In the genomic region with DNA sequence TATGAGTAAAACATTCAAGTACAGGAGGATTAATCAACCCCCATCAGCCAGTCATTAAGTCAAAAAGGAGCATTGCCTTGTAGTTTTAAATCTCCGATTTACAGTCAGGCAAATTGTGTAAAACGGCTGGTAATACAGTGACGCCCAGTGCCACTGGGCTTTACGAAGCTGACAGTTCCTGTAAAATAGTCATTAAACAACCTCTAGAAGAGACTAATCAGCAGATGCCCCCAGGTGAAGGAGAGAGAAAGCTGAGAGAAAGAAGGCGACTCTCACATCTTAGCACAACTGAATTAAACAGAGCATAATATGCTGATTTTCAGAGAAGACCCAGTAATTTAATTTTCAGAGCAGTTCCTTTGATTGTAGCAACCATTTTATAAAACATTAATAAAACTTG, we compare ENCODE assay signal across 21 mouse cellular contexts.
DNase-seq lines count a peak whose midpoint lies in the region; ATAC-seq lines count a peak whose summit lies in the region.
"Had no signal": no experiment of that assay in that cellular context is flagged by ENCODE, and none has a peak within 500 bp of the region (broad histone marks: within the 10 kb centered on the region; RNA-seq: fewer than 3 reads in every experiment).

No protein-coding gene starts in this region.

- no peak overlapping the region for H3K4me2 ChIP-seq in midbrain, embryonic 14.5 days (ENCODE audit: low read length)
- no peak overlapping the region for H3K4me2 ChIP-seq in midbrain, embryonic 16.5 days (ENCODE audit: low read length)
- H3K4me2 ChIP-seq: embryonic facial prominence, embryonic 12.5 days; forebrain, embryonic 13.5 days; forebrain, embryonic 15.5 days had no signal

- peak; percentile 68 for DNase-seq in midbrain, embryonic 14.5 days
- peak; percentile 14 for DNase-seq in retina, postnatal 1 day
- DNase-seq in retina, embryonic 14.5 days (ENCODE audit: low spot score), result no peak
- DNase-seq in forelimb bud, embryonic 11.5 days (ENCODE audit: low read depth, low spot score), result peak; percentile 23
- no peak for DNase-seq in adrenal gland, adult 18-20 months (ENCODE audit: low spot score in 2 of 2)
- DNase-seq: adrenal gland, adult 2 months; adrenal gland, postnatal 10 days; adrenal gland, postnatal 25 days; cerebellum, adult 11-12 months; cerebellum, adult 2 months; cerebellum, adult 9-10 months; cerebellum, postnatal 10 days; cerebellum, postnatal 25 days; forebrain, postnatal 0 days had no signal

- no peaks in the 10 kb centered on the region for H3K36me3 ChIP-seq in midbrain, embryonic 14.5 days (ENCODE audit: control insufficient read depth, insufficient read depth, low read length)
- no peaks in the 10 kb centered on the region for H3K36me3 ChIP-seq in midbrain, embryonic 16.5 days (ENCODE audit: control insufficient read depth, insufficient read depth, low read length)
- H3K36me3 ChIP-seq: embryonic facial prominence, embryonic 10.5 days; embryonic facial prominence, embryonic 12.5 days; forebrain, embryonic 15.5 days had no signal

- no peaks in the 10 kb centered on the region for H3K9me3 ChIP-seq in midbrain, embryonic 14.5 days (ENCODE audit: control insufficient read depth, low read length)
- no peaks in the 10 kb centered on the region for H3K9me3 ChIP-seq in midbrain, embryonic 16.5 days (replicated peaks; ENCODE audit: control insufficient read depth, low read length, poor library complexity, severe bottlenecking)
- H3K9me3 ChIP-seq: embryonic facial prominence, embryonic 10.5 days; embryonic facial prominence, embryonic 12.5 days; forebrain, embryonic 13.5 days; forebrain, embryonic 15.5 days had no signal

- no peaks in the 10 kb centered on the region for H3K4me1 ChIP-seq in midbrain, embryonic 14.5 days (ENCODE audit: control insufficient read depth, insufficient read depth, low read length)
- H3K4me1 ChIP-seq in midbrain, embryonic 16.5 days (ENCODE audit: control insufficient read depth, insufficient read depth, low read length), result peaks cover 2% of the 10 kb centered on the region; the same call in 1 of the 2 replicates
- H3K4me1 ChIP-seq: embryonic facial prominence, embryonic 10.5 days; embryonic facial prominence, embryonic 12.5 days had no signal

- H3K4me3 ChIP-seq in midbrain, embryonic 14.5 days (replicated peaks; ENCODE audit: low read depth, low read length), result no peak overlapping the region
- no peak overlapping the region for H3K4me3 ChIP-seq in midbrain, embryonic 16.5 days (ENCODE audit: low read depth, low read length)
- H3K4me3 ChIP-seq: embryonic facial prominence, embryonic 10.5 days; embryonic facial prominence, embryonic 12.5 days; forebrain, embryonic 13.5 days; forebrain, embryonic 15.5 days had no signal

- 55% methylated on average over 5 of the region's 5 CpGs for WGBS in midbrain, embryonic 14.5 days
- 47% methylated on average over 5 of the region's 5 CpGs for WGBS in midbrain, embryonic 16.5 days

- ATAC-seq in midbrain, embryonic 14.5 days (ENCODE audit: low FRiP score, low TSS enrichment), result 0 out of 2 replicates have a peak, but pooled peaks have one; percentile 55
- no peak for ATAC-seq in midbrain, embryonic 16.5 days
- ATAC-seq: activated CD4-positive, CD25-positive, alpha-beta regulatory T cell, adult 4 months; forebrain, embryonic 13.5 days; forebrain, embryonic 15.5 days; forebrain, postnatal 0 days; Patski had no signal

- H3K9ac ChIP-seq in midbrain, embryonic 14.5 days (replicated peaks; ENCODE audit: low read length), result no peak overlapping the region
- H3K9ac ChIP-seq in midbrain, embryonic 16.5 days (ENCODE audit: low read depth, low read length), result no peak overlapping the region
- H3K9ac ChIP-seq: embryonic facial prominence, embryonic 12.5 days; forebrain, embryonic 13.5 days; forebrain, embryonic 15.5 days; forebrain, postnatal 0 days had no signal

- no peak overlapping the region for H3K27ac ChIP-seq in midbrain, embryonic 14.5 days (replicated peaks; ENCODE audit: low read depth, low read length)
- H3K27ac ChIP-seq in midbrain, embryonic 16.5 days (ENCODE audit: low read length), result no peak overlapping the region
- H3K27ac ChIP-seq: embryonic facial prominence, embryonic 10.5 days; embryonic facial prominence, embryonic 12.5 days; forebrain, embryonic 13.5 days; forebrain, embryonic 15.5 days had no signal

- H3K27me3 ChIP-seq in midbrain, embryonic 14.5 days (ENCODE audit: control insufficient read depth, insufficient read depth, low read length), result no peaks in the 10 kb centered on the region
- no peaks in the 10 kb centered on the region for H3K27me3 ChIP-seq in midbrain, embryonic 16.5 days (ENCODE audit: control insufficient read depth, insufficient read depth, low read depth, low read length)
- H3K27me3 ChIP-seq: embryonic facial prominence, embryonic 12.5 days; forebrain, embryonic 13.5 days; forebrain, embryonic 15.5 days; Patski had no signal

Comparison
In these comparisons a context has a peak if more than half of its experiments do, and no peak if none do; other contexts are left out.
1. DNase-seq: peak in midbrain, embryonic 14.5 days (single experiment), retina, postnatal 1 day (single experiment) and forelimb bud, embryonic 11.5 days (single experiment); none in retina, embryonic 14.5 days (single experiment) and adrenal gland, adult 18-20 months (0 of 2).